Mouse (Mus musculus): ENCODE data around the gene Olfr896-ps1.

DNA sequence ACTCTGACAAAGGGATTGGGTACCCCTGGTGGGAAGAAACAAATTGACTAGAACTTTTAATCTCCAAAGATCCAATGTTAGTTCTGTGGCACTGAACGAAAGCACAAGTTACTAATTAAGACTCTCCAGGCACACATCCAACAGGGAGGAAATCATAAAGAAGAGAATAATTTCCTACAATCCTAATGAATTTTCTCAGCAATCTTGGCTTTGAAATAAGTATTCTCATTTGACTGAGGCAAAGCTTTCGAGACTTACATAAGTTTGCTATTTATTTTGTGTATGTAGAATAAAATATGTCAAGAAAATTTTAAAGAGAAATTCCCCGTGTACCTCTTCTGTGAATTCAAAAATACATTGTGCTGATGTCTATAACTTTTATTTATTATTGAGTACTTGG, 37.9 kb downstream of the Olfr896-ps1 start, which contains the start of gene Olfr25:
- TF ChIP-seq CTCF (IDR thresholded peaks at IDR 0.05; ENCODE audit: low read depth) (no peak), EP300 (IDR thresholded peaks at IDR 0.05; ENCODE audit: low read depth) (no peak)
